Mouse (Mus musculus): ENCODE measurements around the gene Fryl.

GRCm38 (mm10) chr5:72974602-72975001 lies 281.8 kb downstream of the Fryl start, which contains the start of gene Gm10135:
- TF ChIP-seq CEBPB (IDR thresholded peaks at IDR 0.05; ENCODE audit: insufficient read depth, poor library complexity, severe bottlenecking) (no peak), POLR2A (IDR thresholded peaks at IDR 0.05; ENCODE audit: insufficient read length, low read depth) (no peak), TCF12 (IDR thresholded peaks at IDR 0.05; ENCODE audit: insufficient read depth, poor library complexity, severe bottlenecking) (no peak), MAX (IDR thresholded peaks at IDR 0.05; ENCODE audit: low read depth) (no peak), USF1 (IDR thresholded peaks at IDR 0.05; ENCODE audit: low read depth) (no peak), E2F4 (IDR thresholded peaks at IDR 0.05; ENCODE audit: insufficient read depth) (no peak), MYOD1 (IDR thresholded peaks at IDR 0.05; ENCODE audit: control insufficient read depth in 1 of 3, insufficient read length in 2 of 3, low read depth in 2 of 3) (no peak), SRF (IDR thresholded peaks at IDR 0.05; ENCODE audit: control insufficient read depth, insufficient read length, low read depth) (no peak), POLR2AphosphoS2 (IDR thresholded peaks at IDR 0.05; ENCODE audit: insufficient read length, low read depth) (no peak)

All from myocyte (in vitro differentiated cells).